Mouse (Mus musculus) c-Kit-negative CD71-positive TER-119-positive erythroid progenitor cells, embryonic 14.5 days (primary cell): ENCODE data around the gene Mapkapk2.

Experiments
- DNase-seq: peaks from one replicate; pipeline ENCODE4 v3.0.0-alpha.2; 2013; ENCODE audit warnings: low read depth, low spot score

Mapkapk2 gene

GRCm38 (mm10) chr1:131020425-131021310 is 77.0 kb downstream of the Mapkapk2 start:
- DNase-seq = no peak

GRCm38 (mm10) chr1:131019492-131020098 is 78.0 kb downstream of the Mapkapk2 start, which contains the start of gene Il10:
Gene Il10 (plus strand): TSS chr1:131019845.
- DNase-seq = no peak

- DNase-seq = no peak
Observed at GRCm38 (mm10) chr1:131015879-131016278, 81.7 kb downstream of the Mapkapk2 start.

GRCm38 (mm10) chr1:131015281-131015680 is 82.3 kb downstream of the Mapkapk2 start:
- no peak for DNase-seq

- no peak for DNase-seq
Observed at GRCm38 (mm10) chr1:131013926-131014325, 83.7 kb downstream of the Mapkapk2 start.

- no peak for DNase-seq
Observed at GRCm38 (mm10) chr1:131012494-131012893, 85.1 kb downstream of the Mapkapk2 start.

- DNase-seq = no peak
Observed at GRCm38 (mm10) chr1:131010201-131011153, 87.1 kb downstream of the Mapkapk2 start.

GRCm38 (mm10) chr1:131006069-131006468 is 91.6 kb downstream of the Mapkapk2 start:
- no peak for DNase-seq
